Mouse (Mus musculus) neural tube, embryonic 11.5 days (tissue): ENCODE measurements at regions not wholly inside any gene's neighbourhood (a gene's known extent, or its start where the extent isn't known, plus 50 kb on each side); places are given as distances from the start of the nearest gene placed in this dataset.

Source experiments
- ATAC-seq: fragments of 200-750 bp; cut with Nextera tagmentation; 2 replicates; pipeline ENCODE4 v1.8.0; 2017; ENCODE audit warnings: moderate number of reproducible peaks, mild to moderate bottlenecking, moderate TSS enrichment, moderate library complexity; ENCODE audit not compliant: insufficient read depth, low FRiP score, low TSS enrichment
- DNase-seq: peaks from one replicate; pipeline ENCODE4 v3.0.0-alpha.2; 2015; ENCODE audit warnings: low spot score
- H3K27ac ChIP-seq: fragments of 300-500 bp; sonication (generic); 2 replicates; pipeline ENCODE4 v1.5.1; 2014; ENCODE audit warnings: low read depth, mild to moderate bottlenecking, low read length
- H3K27me3 ChIP-seq: fragments of 300-500 bp; sonication (generic); 2 replicates; pipeline ENCODE4 v1.6.1; 2014; ENCODE audit warnings: mild to moderate bottlenecking, low read length, mixed read lengths; ENCODE audit not compliant: control insufficient read depth, insufficient read depth
- H3K36me3 ChIP-seq: fragments of 300-500 bp; sonication (generic); 2 replicates; pipeline ENCODE4 v1.6.1; 2014; ENCODE audit warnings: mild to moderate bottlenecking, low read length, moderate library complexity, mixed read lengths; ENCODE audit not compliant: control insufficient read depth, insufficient read depth
- H3K4me1 ChIP-seq: fragments of 300-500 bp; sonication (generic); 2 replicates; pipeline ENCODE4 v1.6.1; 2014; ENCODE audit warnings: low read length, mixed read lengths; ENCODE audit not compliant: control insufficient read depth, insufficient read depth
- H3K4me2 ChIP-seq: fragments of 300-500 bp; sonication (generic); 2 replicates; pipeline ENCODE4 v1.6.1; 2014; ENCODE audit warnings: low read depth, mild to moderate bottlenecking, moderate library complexity
- H3K4me3 ChIP-seq: fragments of 300-500 bp; sonication (generic); 2 replicates; pipeline ENCODE4 v1.5.1; 2014; ENCODE audit warnings: low read depth, low read length
- H3K9ac ChIP-seq: fragments of 300-500 bp; sonication (generic); 2 replicates; pipeline ENCODE4 v1.6.1; 2014; ENCODE audit warnings: mild to moderate bottlenecking, low read length
- H3K9me3 ChIP-seq: fragments of 300-500 bp; sonication (generic); 2 replicates; pipeline ENCODE4 v1.6.1; 2016; ENCODE audit warnings: low read length; ENCODE audit not compliant: control insufficient read depth
- WGBS: fragments of 180-500 bp; shearing (Covaris S2); extraction: QIAGEN DNeasy Blood & Tissue Kit; methylation state at CpG from one replicate; pipeline ENCODE4 v1.1.7; 2014; 5-methylcytosine and 5-hydroxymethylcytosine counted together

GRCm38 (mm10) chr12:92246790-92247451, 398.0 kb upstream of the Sel1l start:
- no peaks in the 10 kb centered on the region for H3K27me3 ChIP-seq
- no peak overlapping the region for H3K27ac ChIP-seq
- ATAC-seq = peak; percentile 91
- H3K9me3 ChIP-seq = no peaks in the 10 kb centered on the region
- peak; percentile 29 for DNase-seq
- no peaks in the 10 kb centered on the region for H3K36me3 ChIP-seq
- H3K4me2 ChIP-seq = no peak overlapping the region
- 38% methylated on average over 6 of the region's 6 CpGs for WGBS
- no peaks in the 10 kb centered on the region for H3K4me1 ChIP-seq
- no peak overlapping the region for H3K4me3 ChIP-seq
- H3K9ac ChIP-seq = no peak overlapping the region

- ATAC-seq (no peak), DNase-seq (no peak)
- 78% methylated on average over 5 of the region's 5 CpGs for whole genome bisulfite sequencing
Observed at GRCm38 (mm10) chr12:92239956-92240699, 391.2 kb upstream of the Sel1l start.

DNA sequence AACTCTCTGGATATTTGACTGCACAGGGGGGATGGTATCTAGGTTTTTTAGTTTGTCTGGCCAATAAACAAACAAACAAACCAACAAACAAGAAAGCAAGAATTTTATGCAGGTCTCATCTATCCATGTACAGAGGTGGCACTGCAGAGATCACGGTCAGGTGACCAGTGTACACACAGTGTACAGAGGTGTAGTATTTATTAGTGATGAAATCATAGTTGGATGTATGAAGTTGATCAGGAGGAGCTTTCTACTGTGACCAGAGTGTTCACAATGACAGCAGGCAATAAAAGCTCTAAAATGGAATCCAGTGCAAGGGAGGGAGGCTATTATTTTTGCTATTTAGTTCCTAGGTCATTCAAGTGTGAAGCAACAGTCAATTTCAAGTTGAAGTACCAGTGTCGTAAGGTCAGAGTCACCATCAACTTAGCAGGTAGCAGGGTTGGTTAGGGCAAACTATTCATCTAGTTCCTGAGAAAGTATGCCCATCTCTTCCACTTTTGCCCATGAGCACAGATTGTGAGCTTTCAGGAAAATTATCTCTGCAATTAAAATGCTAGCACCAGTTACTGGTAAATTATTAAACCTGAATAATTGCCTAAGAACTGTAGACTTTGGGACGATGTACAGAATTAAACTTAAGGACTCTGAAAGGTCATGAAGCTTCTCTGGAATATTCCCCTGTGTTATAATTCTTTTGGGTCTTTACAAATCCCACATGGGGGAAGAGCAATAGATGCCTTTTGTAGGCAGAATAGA, 384.9 kb upstream of the Sel1l start:
- no peak for ATAC-seq
- no peaks in the 10 kb centered on the region for H3K9me3 ChIP-seq
- H3K4me2 ChIP-seq = no peak overlapping the region
- H3K27me3 ChIP-seq = no peaks in the 10 kb centered on the region
- no peak overlapping the region for H3K27ac ChIP-seq
- H3K9ac ChIP-seq = no peak overlapping the region
- DNase-seq = no peak
- H3K36me3 ChIP-seq = no peaks in the 10 kb centered on the region
- 91% methylated on average over 3 of the region's 3 CpGs for WGBS
- no peak overlapping the region for H3K4me3 ChIP-seq
- H3K4me1 ChIP-seq = no peaks in the 10 kb centered on the region

More at GRCm38 (mm10) chr12:92239956-92240699, 391.2 kb upstream of the Sel1l start:
- H3K4me3 ChIP-seq = no peak overlapping the region
- H3K4me2 ChIP-seq = no peak overlapping the region
- no peak overlapping the region for H3K9ac ChIP-seq
- no peaks in the 10 kb centered on the region for H3K27me3 ChIP-seq
- no peaks in the 10 kb centered on the region for H3K4me1 ChIP-seq
- H3K9me3 ChIP-seq = no peaks in the 10 kb centered on the region
- H3K27ac ChIP-seq = no peak overlapping the region
- no peaks in the 10 kb centered on the region for H3K36me3 ChIP-seq

DNA sequence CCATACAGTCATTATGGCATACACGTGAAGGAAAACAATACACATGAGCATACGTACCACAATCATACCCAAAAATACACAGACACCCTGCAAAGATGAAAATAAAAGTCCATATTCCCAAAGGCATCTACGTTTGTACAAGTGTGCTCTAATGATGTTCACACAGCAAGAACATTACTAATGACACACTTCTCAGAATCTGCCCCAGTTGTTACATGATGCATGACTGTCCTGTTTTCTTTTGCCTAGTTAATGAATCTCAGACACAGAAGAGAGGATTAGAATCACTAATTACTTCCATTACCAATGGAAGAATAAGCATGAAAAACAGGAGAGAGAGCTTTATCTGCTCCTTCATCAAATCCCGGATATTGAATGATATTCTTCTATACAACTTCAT, 379.6 kb upstream of the Sel1l start:
- no peak for ATAC-seq
- Histone ChIP-seq H3K4me1 (no peaks in the 10 kb centered on the region), H3K9ac (no peak overlapping the region), H3K9me3 (no peaks in the 10 kb centered on the region), H3K27ac (no peak overlapping the region), H3K4me3 (no peak overlapping the region), H3K4me2 (no peak overlapping the region), H3K36me3 (no peaks in the 10 kb centered on the region), H3K27me3 (no peaks in the 10 kb centered on the region)
- no peak for DNase-seq
- WGBS = 78% methylated on average over 4 of the region's 4 CpGs

GRCm38 (mm10) chr12:92203351-92203750, 354.4 kb upstream of the Sel1l start:
- no peaks in the 10 kb centered on the region for H3K27me3 ChIP-seq
- H3K4me1 ChIP-seq = no peaks in the 10 kb centered on the region
- no peaks in the 10 kb centered on the region for H3K36me3 ChIP-seq
- H3K9me3 ChIP-seq = no peaks in the 10 kb centered on the region
- ATAC-seq (no peak; the same call in 1 of the 2 replicates), DNase-seq (no peak)
- H3K27ac ChIP-seq = no peak overlapping the region
- no peak overlapping the region for H3K4me2 ChIP-seq
- 93% methylated on average over 4 of the region's 4 CpGs for whole genome bisulfite sequencing
- H3K9ac ChIP-seq = no peak overlapping the region
- no peak overlapping the region for H3K4me3 ChIP-seq

DNA sequence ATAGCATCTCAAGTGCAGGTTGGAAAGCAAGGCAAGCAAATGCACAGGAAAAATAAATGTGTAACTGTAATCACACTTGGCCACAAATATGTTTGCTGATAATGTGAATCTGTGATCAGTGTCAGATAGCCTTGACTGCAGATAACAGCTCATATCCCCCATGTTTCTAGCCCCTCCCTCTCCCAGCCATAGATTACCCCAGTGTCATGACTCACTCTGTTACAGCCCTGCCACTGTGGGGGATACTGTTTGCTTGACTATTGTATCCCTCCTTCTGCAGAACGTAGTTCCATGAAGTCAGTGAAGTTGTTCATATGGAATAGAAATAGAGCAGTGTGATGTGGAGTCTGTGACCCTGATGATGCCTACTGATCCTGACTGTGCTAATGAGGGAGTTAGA, 351.6 kb upstream of the Sel1l start:
- Histone ChIP-seq H3K9me3 (no peaks in the 10 kb centered on the region), H3K9ac (no peak overlapping the region), H3K36me3 (no peaks in the 10 kb centered on the region), H3K4me3 (no peak overlapping the region), H3K4me2 (no peak overlapping the region), H3K27ac (no peak overlapping the region), H3K27me3 (no peaks in the 10 kb centered on the region), H3K4me1 (no peaks in the 10 kb centered on the region)
- 77% methylated on average over 1 of the region's 1 CpGs for WGBS
- no peak for ATAC-seq
- DNase-seq = no peak

GRCm38 (mm10) chr12:92198738-92199477, 350.0 kb upstream of the Sel1l start:
- Histone ChIP-seq H3K4me1 (no peaks in the 10 kb centered on the region), H3K9me3 (no peaks in the 10 kb centered on the region), H3K27ac (no peak overlapping the region), H3K9ac (no peak overlapping the region), H3K27me3 (no peaks in the 10 kb centered on the region), H3K36me3 (no peaks in the 10 kb centered on the region), H3K4me3 (no peak overlapping the region), H3K4me2 (no peak overlapping the region)
- ATAC-seq (no peak), DNase-seq (no peak)
- WGBS = 73% methylated on average over 5 of the region's 5 CpGs

GRCm38 (mm10) chr12:92193934-92194685, 345.2 kb upstream of the Sel1l start:
- Histone ChIP-seq H3K9me3 (no peaks in the 10 kb centered on the region), H3K27ac (no peak overlapping the region), H3K4me2 (no peak overlapping the region), H3K27me3 (no peaks in the 10 kb centered on the region), H3K4me1 (no peaks in the 10 kb centered on the region), H3K36me3 (no peaks in the 10 kb centered on the region), H3K4me3 (no peak overlapping the region), H3K9ac (no peak overlapping the region)
- 83% methylated on average over 6 of the region's 6 CpGs for WGBS
- no peak for ATAC-seq
- DNase-seq = no peak
